Mouse (Mus musculus) stomach, postnatal 0 days (tissue): ENCODE results near the gene Slc25a35.
A peak's percentile ranks its signal among the peaks of the same experiment; 100 is the strongest.

Experiments used
- CTCF ChIP-seq: IDR thresholded peaks from 2 replicates; pipeline ENCODE4 v1.5.1; 2016; ENCODE audit warnings: antibody characterized with exemption, low read depth, mild to moderate bottlenecking, moderate library complexity
- EP300 ChIP-seq: optimal IDR thresholded peaks from 2 replicates; pipeline ENCODE3; 2016; ENCODE audit warnings: antibody characterized with exemption

DNA sequence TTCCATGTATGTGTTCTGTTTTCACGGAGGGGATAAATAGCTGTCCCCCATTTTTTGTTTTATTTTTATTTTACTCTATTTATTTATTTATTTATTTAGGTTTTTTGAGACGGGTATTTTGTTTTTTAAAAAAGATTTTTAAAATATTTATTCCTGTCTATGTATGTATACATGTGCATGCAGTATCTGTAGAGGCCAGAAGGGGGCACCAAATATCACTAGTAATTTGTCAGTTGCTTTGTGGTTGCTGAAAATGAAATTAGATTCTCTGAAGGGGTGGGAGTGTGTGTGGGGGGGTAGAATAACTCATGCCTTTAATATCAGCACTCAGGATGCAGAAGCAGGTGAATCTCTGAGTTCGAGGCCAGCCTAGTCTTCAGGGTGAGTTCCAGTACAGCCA, 2.1 kb upstream of the Slc25a35 start:
- TF ChIP-seq EP300 = no peak
- TF ChIP-seq CTCF = peak; percentile 77
